Mouse (Mus musculus): ENCODE data around the gene Proser1.

Gene Proser1

GRCm38 (mm10) chr3:53467356-53467755, 3.9 kb downstream of the Proser1 start:
- DNase-seq: no peak

- DNase-seq: no peak
Measured at GRCm38 (mm10) chr3:53469650-53470049, 6.2 kb downstream of the Proser1 start.

DNA sequence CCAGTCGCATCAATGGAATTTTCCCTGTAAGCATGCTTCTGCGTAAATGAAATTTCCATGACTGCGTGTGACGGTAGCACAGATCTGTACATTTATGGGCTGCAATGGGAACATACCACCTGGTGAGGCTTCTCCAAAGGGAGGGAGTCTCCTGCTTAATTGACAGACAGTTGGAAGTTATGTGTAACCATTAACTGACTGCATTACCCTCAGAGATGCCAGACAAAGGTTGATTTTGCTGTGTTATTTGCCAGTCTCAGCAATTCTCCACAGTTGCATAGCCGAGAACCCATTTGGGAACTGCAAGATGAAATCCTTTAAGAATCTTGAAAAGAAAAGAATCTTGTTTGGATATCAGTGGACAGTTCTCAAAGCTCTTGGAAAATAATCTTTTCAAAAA, 8.6 kb downstream of the Proser1 start:
- DNase-seq: no peak

GRCm38 (mm10) chr3:53474179-53474578, 10.7 kb downstream of the Proser1 start:
- DNase-seq: no peak

DNA sequence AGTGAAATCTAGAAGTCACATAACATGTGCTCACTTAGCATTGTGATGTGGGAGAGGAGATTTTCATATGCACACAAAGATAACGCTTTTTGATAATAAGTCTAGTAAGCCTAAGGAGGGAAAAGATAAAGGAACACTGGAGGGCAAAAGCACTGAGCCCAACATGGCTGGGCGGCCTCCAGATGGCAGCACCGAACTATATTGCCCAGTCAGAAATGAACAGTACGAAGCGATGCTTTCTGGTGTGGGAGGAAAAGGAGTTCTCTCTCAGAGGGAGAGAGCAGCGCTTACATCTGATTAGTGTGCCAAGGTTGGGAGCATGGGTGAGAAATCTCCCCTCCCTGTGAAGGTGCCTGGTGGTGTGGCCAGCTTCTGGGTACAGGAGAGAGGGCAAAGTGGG, 12.4 kb downstream of the Proser1 start:
- DNase-seq: no peak

- no peak for DNase-seq
Measured at GRCm38 (mm10) chr3:53477468-53477867, 14.0 kb downstream of the Proser1 start.

DNA sequence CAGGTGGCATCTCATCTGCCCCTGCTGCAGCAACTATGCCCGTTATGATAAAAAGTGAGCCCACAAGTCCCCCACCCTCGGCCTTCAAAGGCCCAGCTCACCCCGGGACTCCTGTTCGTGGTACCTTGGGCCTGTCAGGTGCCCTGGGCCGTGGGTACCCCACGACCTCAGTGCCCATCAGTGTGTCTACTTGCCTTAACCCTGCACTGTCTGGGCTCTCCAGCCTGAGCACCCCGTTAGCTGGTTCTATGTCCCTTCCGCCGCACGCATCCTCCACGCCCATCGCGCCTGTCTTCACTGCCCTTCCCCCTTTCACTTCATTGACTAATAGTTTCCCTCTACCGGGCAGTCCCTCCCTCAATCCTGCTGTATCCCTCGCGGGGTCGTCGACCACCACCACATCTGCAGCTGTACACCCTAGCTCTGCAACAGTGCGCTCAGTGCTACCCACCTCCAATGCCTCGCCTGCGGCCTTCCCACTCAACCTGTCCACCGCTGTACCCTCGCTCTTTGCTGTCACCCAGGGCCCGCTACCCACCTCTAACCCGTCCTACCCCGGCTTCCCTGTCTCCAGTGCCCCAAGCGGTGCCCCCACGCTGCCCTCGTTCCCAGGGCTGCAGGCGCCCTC, 15.1 kb downstream of the Proser1 start:
- no peak for DNase-seq

DNA sequence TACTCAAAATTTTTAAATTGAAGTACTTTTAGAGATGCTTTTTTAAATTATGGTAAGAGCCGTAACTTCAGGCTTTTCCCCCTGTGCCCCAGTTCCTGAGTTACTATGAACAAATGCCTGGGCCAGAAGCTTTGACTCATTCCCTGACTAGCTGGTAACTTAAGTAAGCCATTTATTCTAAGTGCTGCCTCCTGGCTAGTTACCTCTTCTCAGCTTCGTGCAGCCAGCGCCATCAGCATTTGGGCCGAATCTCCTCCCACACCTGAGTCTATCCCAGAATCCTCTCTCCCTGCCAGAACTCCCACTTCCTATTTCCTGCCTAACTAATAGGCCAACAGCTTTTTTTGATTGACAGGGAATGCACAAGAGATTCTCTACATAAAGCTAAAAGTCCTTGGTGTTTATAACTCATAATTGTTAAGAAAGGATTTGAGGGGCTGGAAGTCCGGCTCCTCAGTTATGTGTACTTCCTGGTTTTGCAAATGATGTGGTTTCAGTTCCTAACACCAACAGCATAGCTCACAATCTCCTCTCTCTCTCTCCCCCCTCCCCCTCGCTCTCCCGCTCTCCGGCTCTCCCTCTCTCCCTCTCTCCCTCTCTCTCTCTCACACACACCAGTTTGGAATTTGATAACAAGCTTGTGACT, 20.1 kb downstream of the Proser1 start:
- no peak for DNase-seq

- no peak for DNase-seq
Measured at GRCm38 (mm10) chr3:53486561-53486960, 23.1 kb downstream of the Proser1 start.

GRCm38 (mm10) chr3:53486996-53487576, 23.6 kb downstream of the Proser1 start:
- no peak for DNase-seq

GRCm38 (mm10) chr3:53488353-53488752, 24.9 kb downstream of the Proser1 start, which contains the start of gene Stoml3:
TSS of gene Stoml3 (plus strand) at chr3:53488653.
- DNase-seq: no peak

DNA sequence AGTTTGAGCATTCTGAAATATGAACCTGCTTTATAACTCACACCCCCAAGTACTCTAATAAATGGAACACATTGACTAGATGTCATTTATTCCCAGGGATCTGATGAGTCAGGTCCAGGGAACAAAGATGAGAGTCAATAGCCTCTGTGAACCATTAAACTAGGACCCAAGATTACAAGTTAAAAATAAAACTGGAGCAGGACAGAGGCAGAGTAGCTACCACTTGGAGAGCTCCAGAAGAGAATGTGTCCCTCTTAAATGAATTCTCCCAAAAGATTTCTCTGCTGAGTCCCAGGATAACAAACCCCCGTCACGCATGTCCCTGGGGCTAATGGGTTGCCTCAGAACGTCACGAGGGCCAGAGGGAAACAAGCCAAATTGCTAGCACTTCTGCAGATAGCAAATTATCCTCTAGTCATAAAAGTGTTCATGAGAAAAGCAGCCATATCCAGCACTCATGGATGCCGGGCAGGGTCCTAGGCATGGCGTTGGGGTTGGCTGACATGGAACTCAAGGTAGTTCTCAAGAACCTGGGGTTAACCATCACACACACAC, 35.0 kb downstream of the Proser1 start:
- DNase-seq: no peak

GRCm38 (mm10) chr3:53502428-53502827, 39.0 kb downstream of the Proser1 start:
- no peak for DNase-seq

- no peak for DNase-seq
Measured at GRCm38 (mm10) chr3:53513096-53513495, 49.6 kb downstream of the Proser1 start.

DNA sequence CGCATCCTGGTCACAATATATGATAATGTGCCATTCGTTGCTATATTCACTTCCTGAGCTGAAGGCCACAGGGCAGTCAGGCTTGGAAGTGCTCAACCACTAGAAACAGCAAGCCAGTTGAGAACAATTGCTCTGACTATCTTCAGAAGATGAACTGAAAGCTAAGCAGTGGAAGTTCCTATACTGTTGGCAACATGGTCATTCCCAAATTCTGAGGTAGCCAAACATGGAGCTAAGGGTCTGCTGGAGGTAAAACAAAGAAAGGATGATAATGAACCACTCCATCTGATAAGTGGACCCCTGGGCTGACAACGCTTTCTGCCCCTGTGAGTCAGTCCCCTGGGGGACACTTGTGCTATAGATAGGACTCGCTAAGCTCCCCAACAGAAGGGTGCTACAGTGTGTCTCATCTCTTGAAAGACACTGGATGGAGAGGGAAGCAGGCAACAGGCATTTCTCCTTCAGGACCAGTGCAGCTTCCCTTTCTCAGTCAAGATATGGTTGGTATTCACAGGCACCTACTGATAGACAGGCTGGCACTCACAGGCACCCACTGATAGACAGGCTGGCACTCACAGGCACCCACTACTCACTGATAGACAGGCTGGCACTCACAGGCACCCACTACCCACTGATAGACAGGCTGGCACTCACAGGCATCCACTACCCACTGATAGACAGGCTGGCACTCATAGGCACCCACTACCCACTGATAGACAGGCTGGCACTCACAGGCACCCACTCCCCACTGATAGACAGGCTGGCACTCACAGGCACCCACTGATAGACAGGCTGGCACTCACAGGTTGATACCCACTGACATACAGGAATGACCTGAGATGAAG, 51.0 kb downstream of the Proser1 start:
- DNase-seq: no peak

DNA sequence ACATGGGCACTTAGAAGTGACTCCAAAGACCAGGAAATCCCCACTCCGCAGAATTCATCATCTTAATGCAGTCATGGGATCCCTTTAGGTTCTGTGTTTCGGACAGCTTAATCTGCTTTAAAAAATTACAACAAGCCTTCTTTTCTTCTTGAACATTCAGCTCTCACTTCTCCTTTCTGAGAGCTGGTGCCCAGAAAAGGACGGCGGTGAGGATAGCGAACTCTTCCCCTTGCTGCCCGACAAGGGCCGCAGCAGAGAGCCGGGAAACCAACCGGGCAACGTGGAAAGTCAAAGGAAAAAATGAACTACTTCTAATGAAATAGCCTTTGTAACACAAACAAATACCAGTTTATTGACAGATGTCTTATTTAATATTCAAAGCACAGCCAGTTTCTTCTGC, 59.3 kb downstream of the Proser1 start:
- DNase-seq: no peak

GRCm38 (mm10) chr3:53525737-53526136, 62.3 kb downstream of the Proser1 start:
- DNase-seq: peak; percentile 61 to 67

GRCm38 (mm10) chr3:53530305-53530704, 66.8 kb downstream of the Proser1 start:
- no peak for DNase-seq
